Mouse (Mus musculus) kidney, adult 2 months (tissue): ENCODE measurements around the gene Hip1.

ENCODE experiments used
- CTCF ChIP-seq: fragments of 200-500 bp; conservative IDR thresholded peaks from 2 replicates; pipeline ENCODE4 v1.5.1; 2011; ENCODE audit warnings: low read depth, mild to moderate bottlenecking, control low read depth, low read length, moderate library complexity, mixed read lengths; ENCODE audit not compliant: insufficient read depth, insufficient read length
- POLR2A ChIP-seq: fragments of 200-500 bp; IDR thresholded peaks from one replicate; pipeline ENCODE4 v1.6.1; 2011; ENCODE audit warnings: low read depth, low read length, control low read depth

- TF ChIP-seq CTCF: no peak
- no peak for TF ChIP-seq POLR2A
Observed at GRCm38 (mm10) chr5:135522111-135522722, 22.7 kb downstream of the Hip1 start.
